Mouse (Mus musculus): ENCODE data around the gene Prss45.

GRCm38 (mm10) chr9:110834961-110835360 is 573 bp downstream of the Prss45 start:
- TF ChIP-seq CTCF (IDR thresholded peaks at IDR 0.05; ENCODE audit: low read depth) (no peak), EP300 (IDR thresholded peaks at IDR 0.05; ENCODE audit: low read depth) (no peak)

Data from liver, postnatal 0 days (tissue).